Mouse (Mus musculus) myocyte (in vitro differentiated cells): ENCODE measurements around the gene Rnf168. TPM values are rescaled to one million over a fixed set of nuclear protein-coding genes. Genes with fewer than 3 reads are reported as not detected.
"Not testable (repeated sequence)": the region's sequence is repeated elsewhere in the genome, so short reads cannot be mapped to it uniquely, and the experiment has no call there.

ENCODE experiments used
- H3K27me3 ChIP-seq: one replicate; pipeline ENCODE4 v1.6.1; 2011; ENCODE audit not compliant: control insufficient read depth, insufficient read depth, insufficient read length
- H3K36me3 ChIP-seq: one replicate; pipeline ENCODE4 v1.6.1; 2011; ENCODE audit not compliant: control insufficient read depth, insufficient read depth
- H3K4me2 ChIP-seq: one replicate; pipeline ENCODE4 v1.6.1; 2011; ENCODE audit warnings: low read depth, control low read depth
- H3K4me3 ChIP-seq: one replicate; pipeline ENCODE4 v1.5.1; 2011; ENCODE audit warnings: mild to moderate bottlenecking, control low read depth, moderate library complexity
- H3K79me2 ChIP-seq: one replicate; pipeline ENCODE4 v1.6.1; 2011; ENCODE audit not compliant: control insufficient read depth, insufficient read depth
- H3ac ChIP-seq: one replicate; pipeline ENCODE4 v1.6.1; 2011; ENCODE audit not compliant: control insufficient read depth, insufficient read length
- CEBPB ChIP-seq: IDR thresholded peaks from 2 replicates; pipeline ENCODE4 v1.6.1; 2011; ENCODE audit warnings: mild to moderate bottlenecking, moderate library complexity; ENCODE audit not compliant: poor library complexity, insufficient read depth, severe bottlenecking
- E2F4 ChIP-seq: IDR thresholded peaks from one replicate; pipeline ENCODE4 v1.6.1; 2011; ENCODE audit warnings: mild to moderate bottlenecking, control low read depth, moderate library complexity; ENCODE audit not compliant: insufficient read depth
- MYOD1 ChIP-seq, 3 experiments: IDR thresholded peaks; one replicate each; pipeline ENCODE4 v1.6.1; 2011; ENCODE audit warnings: control low read depth in 2 of 3, low read depth in 2 of 3, mild to moderate bottlenecking in 2 of 3, moderate library complexity in 1 of 3; ENCODE audit not compliant: insufficient read length in 2 of 3, control insufficient read depth in 1 of 3
- MYOG ChIP-seq, 3 experiments: IDR thresholded peaks; one replicate each; pipeline ENCODE4 v1.6.1; 2011; ENCODE audit warnings: control low read depth in 2 of 3, low read depth in 2 of 3, mild to moderate bottlenecking in 2 of 3; ENCODE audit not compliant: insufficient read length in 2 of 3, control insufficient read depth in 1 of 3, insufficient read depth in 1 of 3
- POLR2A ChIP-seq: IDR thresholded peaks from one replicate; pipeline ENCODE4 v1.6.1; 2011; ENCODE audit warnings: low read depth, mild to moderate bottlenecking, control low read depth, moderate library complexity; ENCODE audit not compliant: insufficient read length
- POLR2AphosphoS2 ChIP-seq: IDR thresholded peaks from one replicate; pipeline ENCODE4 v1.6.1; 2011; ENCODE audit warnings: low read depth, control low read depth; ENCODE audit not compliant: insufficient read length
- REST ChIP-seq: IDR thresholded peaks from one replicate; pipeline ENCODE4 v1.6.1; 2011; ENCODE audit warnings: mild to moderate bottlenecking, control low read depth, moderate library complexity; ENCODE audit not compliant: insufficient read depth, insufficient read length
- SRF ChIP-seq: IDR thresholded peaks from one replicate; pipeline ENCODE4 v1.6.1; 2011; ENCODE audit warnings: low read depth; ENCODE audit not compliant: control insufficient read depth, insufficient read length
- TCF12 ChIP-seq: IDR thresholded peaks from one replicate; pipeline ENCODE4 v1.6.1; 2011; ENCODE audit warnings: mild to moderate bottlenecking, control low read depth; ENCODE audit not compliant: poor library complexity, insufficient read depth, severe bottlenecking
- TCF3 ChIP-seq: IDR thresholded peaks from one replicate; pipeline ENCODE4 v1.6.1; 2011; ENCODE audit warnings: low read depth, control low read depth; ENCODE audit not compliant: insufficient read length
- USF1 ChIP-seq: IDR thresholded peaks from one replicate; pipeline ENCODE4 v1.6.1; 2011; ENCODE audit warnings: low read depth, mild to moderate bottlenecking, control low read depth, moderate library complexity
- polyA plus RNA-seq: library from polyadenylated mRNA; unstranded; fragments of >200 nt; fragmentation: generic; extraction: Trizol; gene quantifications from one replicate; pipeline ENCODE4 v1.2.1, GENCODE M21; 2012; ENCODE audit warnings: missing spikeins

Gene Rnf168
- polyA plus RNA-seq, 1 experiment: 4.5 TPM

GRCm38 (mm10) chr16:32243901-32244300 lies 33.4 kb upstream of the Rnf168 start:
- H3K79me2 ChIP-seq: peaks cover 72% of the 10 kb centered on the region
- H3K4me3 ChIP-seq: no peak overlapping the region
- no peak overlapping the region for H3K4me2 ChIP-seq
- H3K36me3 ChIP-seq: no peaks in the 10 kb centered on the region
- H3K27me3 ChIP-seq: no peaks in the 10 kb centered on the region
- TF ChIP-seq SRF (no peak), MYOG (IDR thresholded peaks at IDR 0.05; ENCODE audit: control insufficient read depth in 1 of 3, insufficient read depth in 1 of 3, insufficient read length in 2 of 3, low read depth in 2 of 3) (no peak), POLR2A (no peak)
- H3ac ChIP-seq: no peak overlapping the region

GRCm38 (mm10) chr16:32246351-32246791 lies 30.9 kb upstream of the Rnf168 start:
- TF ChIP-seq TCF3 (no peak), TCF12 (no peak), E2F4 (no peak), REST (no peak), POLR2AphosphoS2 (no peak), CEBPB (no peak), POLR2A (no peak)
- H3K79me2 ChIP-seq: peaks cover 51% of the 10 kb centered on the region
- no peaks in the 10 kb centered on the region for H3K36me3 ChIP-seq
- no peaks in the 10 kb centered on the region for H3K27me3 ChIP-seq
- peak overlapping the region; percentile 15 for H3ac ChIP-seq
- H3K4me3 ChIP-seq: peak overlapping the region; percentile 71
- H3K4me2 ChIP-seq: peak overlapping the region; percentile 77

GRCm38 (mm10) chr16:32246952-32247370 lies 30.3 kb upstream of the Rnf168 start, which contains the start of the genes Fbxo45 and Wdr53:
Fbxo45 (minus strand) TSS chr16:32247158.
Wdr53 (plus strand) TSS chr16:32247227.
- H3K4me3 ChIP-seq: peak within 1 kb of the TSS; percentile 71
- H3K4me2 ChIP-seq: peak within 1 kb of the TSS; percentile 86
- TF ChIP-seq POLR2AphosphoS2 (peak; percentile 58), REST (no peak), POLR2A (peak; percentile 89), MYOG (IDR thresholded peaks at IDR 0.05; ENCODE audit: control insufficient read depth in 1 of 3, insufficient read depth in 1 of 3, insufficient read length in 2 of 3, low read depth in 2 of 3) (peak in 1 of 3 experiments; percentile 29), SRF (peak; percentile 82), E2F4 (no peak)
- no peaks in the 10 kb centered on the region for H3K36me3 ChIP-seq
- peaks cover 46% of the 10 kb centered on the region for H3K79me2 ChIP-seq
- no peaks in the 10 kb centered on the region for H3K27me3 ChIP-seq
- H3ac ChIP-seq: peak within 1 kb of the TSS; percentile 15

- H3K4me2 ChIP-seq: not testable (repeated sequence)
These were observed 13.0 kb upstream of the Rnf168 start for GRCm38 (mm10) chr16:32264225-32264624.

GRCm38 (mm10) chr16:32271291-32271690 lies 6.0 kb upstream of the Rnf168 start, which contains the start of gene Smco1:
Smco1 (plus strand) TSS chr16:32271468.
- H3K4me2 ChIP-seq: no peak within 1 kb of the TSS
- H3ac ChIP-seq: no peak within 1 kb of the TSS
- H3K27me3 ChIP-seq: peaks cover 6% of the 10 kb centered on the region
- no peaks in the 10 kb centered on the region for H3K36me3 ChIP-seq
- H3K79me2 ChIP-seq: no peaks in the 10 kb centered on the region
- TF ChIP-seq MYOG (IDR thresholded peaks at IDR 0.05; ENCODE audit: control insufficient read depth in 1 of 3, insufficient read depth in 1 of 3, insufficient read length in 2 of 3, low read depth in 2 of 3) (no peak), POLR2AphosphoS2 (no peak), POLR2A (no peak), TCF12 (no peak), CEBPB (no peak), REST (no peak), USF1 (no peak), MYOD1 (IDR thresholded peaks at IDR 0.05; ENCODE audit: control insufficient read depth in 1 of 3, insufficient read length in 2 of 3, low read depth in 2 of 3) (no peak)
- H3K4me3 ChIP-seq: no peak within 1 kb of the TSS

More at GRCm38 (mm10) chr16:32264225-32264624, 13.0 kb upstream of the Rnf168 start:
- not testable (repeated sequence) for H3K36me3 ChIP-seq, H3K79me2 ChIP-seq, H3K4me3 ChIP-seq, H3K27me3 ChIP-seq, H3ac ChIP-seq

GRCm38 (mm10) chr16:32273338-32273737 lies 3.9 kb upstream of the Rnf168 start:
- Histone ChIP-seq H3K4me2 (no peak overlapping the region), H3K4me3 (no peak overlapping the region), H3K36me3 (no peaks in the 10 kb centered on the region), H3ac (no peak overlapping the region), H3K79me2 (peaks cover 6% of the 10 kb centered on the region), H3K27me3 (no peaks in the 10 kb centered on the region)
- TF ChIP-seq CEBPB: no peak
